Mouse (Mus musculus) left cerebral cortex, postnatal 25 days (tissue): ENCODE data around the gene Rps11. TPM values are rescaled to one million over a fixed set of nuclear protein-coding genes. Genes with fewer than 3 reads are reported as not detected.
"Not testable (repeated sequence)": the region's sequence is repeated elsewhere in the genome, so short reads cannot be mapped to it uniquely, and the experiment has no call there.

ENCODE experiments used
- DNase-seq, 2 experiments: peaks; one replicate each; pipeline ENCODE4 v3.0.0; 2022; ENCODE audit warnings: low spot score in 2 of 2, mixed read lengths in 1 of 2
- intact Hi-C: fragments of 180-260 bp; cut with DNase I; formaldehyde crosslinking; loops from one replicate; pipeline ENCODE4 v1.15.1; 2025
- total RNA-seq, 2 experiments: library from RNA; stranded (reverse); gene quantifications; 2 replicates each; pipeline ENCODE4 v1.2.3; 2021

The Rps11 gene
- total RNA-seq, 2 experiments from 2014 or later, result 410 to 413 TPM

DNA sequence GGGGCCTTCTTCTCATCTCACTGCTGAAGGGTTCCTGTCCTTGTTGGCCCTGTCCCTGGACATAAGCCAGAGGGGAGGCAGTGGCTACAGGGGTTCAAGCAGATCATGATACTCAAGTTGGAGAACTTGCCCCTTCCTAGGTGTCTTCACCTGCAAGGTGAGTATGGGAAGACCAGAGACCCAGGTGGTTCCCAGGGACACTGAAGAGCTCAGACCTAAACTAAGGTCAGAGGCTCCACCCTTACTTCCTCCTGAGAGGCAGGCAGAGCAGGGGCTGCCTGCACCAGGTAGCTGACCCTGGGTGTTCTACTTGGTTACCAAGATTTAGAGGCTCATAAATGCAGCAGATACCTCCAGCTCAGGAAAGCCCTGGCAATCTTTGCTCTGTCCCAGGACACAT is 2.3 kb downstream of the Rps11 start:
- intact Hi-C loops, result no loop called here
- DNase-seq, result no peak

- intact Hi-C loops, result no loop called here
- DNase-seq, result no peak
Observed at GRCm38 (mm10) chr7:45121404-45121803, 2.8 kb downstream of the Rps11 start.

- intact Hi-C loops, result no loop called here
- DNase-seq, result no peak
Observed at GRCm38 (mm10) chr7:45119780-45120709, 4.2 kb downstream of the Rps11 start.

DNA sequence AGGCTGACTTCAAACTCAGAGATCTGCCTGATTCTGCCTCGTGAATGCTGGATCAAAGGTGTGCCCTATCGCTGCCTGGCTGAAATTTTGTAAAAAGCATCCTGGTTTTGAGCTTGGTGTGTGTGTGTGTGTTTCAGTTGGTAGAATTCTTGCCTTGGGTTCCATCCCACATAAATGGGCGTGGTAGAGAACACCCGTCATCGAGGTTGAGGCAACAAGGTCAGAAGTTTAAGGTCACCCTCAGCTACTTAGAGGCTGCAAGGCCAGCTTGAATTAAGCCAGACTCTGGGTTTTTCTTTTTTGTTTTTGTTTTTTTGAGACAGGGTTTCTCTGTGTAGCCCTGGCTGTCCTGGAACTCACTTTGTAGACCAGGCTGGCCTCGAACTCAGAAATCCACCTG is 5.9 kb downstream of the Rps11 start:
- intact Hi-C loops, result no loop called here
- DNase-seq, result no peak

- intact Hi-C loops, result no loop called here
Observed at GRCm38 (mm10) chr7:45117566-45117965, 6.7 kb downstream of the Rps11 start.

DNA sequence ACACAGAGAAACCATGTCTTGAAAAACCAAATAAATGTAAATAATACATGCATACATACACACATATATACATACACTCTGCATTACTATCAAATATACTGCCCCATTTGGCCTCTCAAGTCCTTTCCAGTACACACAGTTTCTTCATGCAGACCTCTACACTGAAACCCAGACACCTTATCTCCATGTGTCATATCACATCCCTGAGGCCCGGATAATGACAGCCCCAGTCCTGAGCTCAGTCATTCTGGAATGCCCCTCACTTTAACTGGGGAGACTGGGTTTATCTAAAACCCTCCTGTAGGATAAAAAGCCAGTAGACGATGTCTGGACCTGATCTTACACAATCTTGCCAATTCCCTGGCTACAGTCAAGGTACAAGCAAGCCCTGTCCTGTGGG is 10.8 kb downstream of the Rps11 start:
- DNase-seq, result no peak
- intact Hi-C loops, result no loop called here

More at GRCm38 (mm10) chr7:45117566-45117965, 6.7 kb downstream of the Rps11 start:
- DNase-seq, result no peak

GRCm38 (mm10) chr7:45112529-45112928 is 11.7 kb downstream of the Rps11 start:
- intact Hi-C loops, result no loop called here
- no peak for DNase-seq

GRCm38 (mm10) chr7:45111940-45112339 is 12.3 kb downstream of the Rps11 start:
- intact Hi-C loops, result no loop called here
- no peak for DNase-seq

DNA sequence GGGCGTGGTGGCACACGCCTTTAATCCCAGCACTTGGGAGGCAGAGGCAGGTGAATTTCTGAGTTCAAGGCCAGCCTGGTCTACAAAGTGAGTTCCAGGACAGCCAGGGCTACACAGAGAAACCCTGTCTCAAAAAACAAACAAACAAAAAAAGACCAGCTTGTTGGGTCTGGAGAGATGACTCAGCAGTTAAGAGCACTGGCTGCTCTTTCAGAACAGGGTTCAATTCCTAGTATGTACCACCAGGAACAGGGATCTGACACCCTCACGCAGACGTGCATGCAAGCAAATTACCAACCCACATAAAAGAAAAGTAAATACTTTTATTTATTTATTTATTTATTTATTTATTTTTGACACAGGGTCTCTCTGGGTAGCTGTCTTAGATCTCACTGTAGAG is 14.2 kb downstream of the Rps11 start:
- intact Hi-C loops, DNase-seq: not testable (repeated sequence)

DNA sequence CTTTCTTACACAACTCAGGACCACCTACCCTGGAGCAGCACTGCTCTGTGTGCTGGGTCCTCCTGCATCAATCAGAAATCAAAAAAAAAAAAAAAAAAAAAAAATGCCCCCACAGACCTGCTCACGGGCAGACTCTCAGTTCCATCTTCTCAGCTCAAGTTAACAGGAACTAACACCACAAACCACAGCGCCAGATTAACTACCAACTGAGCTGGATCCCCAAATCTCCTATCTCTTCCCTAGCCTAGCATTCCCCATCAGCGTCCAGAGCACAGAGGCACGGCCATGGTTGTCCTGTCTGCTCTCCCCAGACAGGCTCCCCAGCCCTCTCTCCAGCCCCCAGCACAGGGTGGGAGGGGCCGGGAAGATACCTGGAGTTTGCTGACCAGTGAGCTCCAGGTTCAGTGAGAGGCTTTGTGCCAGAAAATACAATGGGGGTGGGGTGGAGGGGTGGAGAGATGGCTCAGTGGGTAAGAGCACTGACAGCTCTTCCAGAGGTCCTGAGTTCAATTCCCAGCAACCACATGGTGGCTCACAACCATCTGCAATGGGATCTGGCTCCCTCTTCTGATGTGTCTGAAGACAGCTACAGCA is 17.1 kb downstream of the Rps11 start:
- DNase-seq, result no peak
- intact Hi-C loops, result no loop called here

- no peak for DNase-seq
- intact Hi-C loops, result no loop called here
Observed at GRCm38 (mm10) chr7:45106441-45106840, 17.8 kb downstream of the Rps11 start.

- DNase-seq, result no peak
- intact Hi-C loops, result no loop called here
Observed at GRCm38 (mm10) chr7:45105491-45105890, 18.7 kb downstream of the Rps11 start.

- no peak for DNase-seq
- intact Hi-C loops, result no loop called here
Observed at GRCm38 (mm10) chr7:45104941-45105340, 19.3 kb downstream of the Rps11 start.

- DNase-seq, result peak; percentile 41 to 59
- intact Hi-C loops, result no loop called here
Observed at GRCm38 (mm10) chr7:45103652-45104180, 20.5 kb downstream of the Rps11 start, which contains the start of gene Fcgrt. Gene Fcgrt (minus strand): TSS chr7:45103851.

GRCm38 (mm10) chr7:45102940-45103585 is 21.2 kb downstream of the Rps11 start:
- intact Hi-C loops, result no loop called here

DNA sequence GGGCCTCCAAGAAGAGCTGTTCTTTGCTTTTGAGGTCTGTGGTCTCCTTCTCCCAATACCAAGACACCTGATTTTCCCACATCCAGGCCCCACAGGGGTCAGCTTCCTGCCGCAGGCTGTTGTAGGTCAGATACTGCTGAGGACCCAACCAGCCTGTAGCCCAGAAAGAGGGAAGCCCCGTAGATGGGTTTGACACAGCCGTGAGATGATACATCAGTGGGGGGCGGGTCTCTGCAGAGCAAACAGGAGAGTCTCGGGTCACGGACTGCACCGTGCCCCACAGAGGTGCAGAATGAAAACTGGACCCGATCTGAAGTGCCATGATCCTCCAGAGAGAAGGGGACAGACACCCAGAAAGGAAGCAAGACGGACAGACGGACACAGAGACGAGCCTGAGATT is 21.8 kb downstream of the Rps11 start:
- no peak for DNase-seq
- intact Hi-C loops, result no loop called here

More at GRCm38 (mm10) chr7:45102940-45103585, 21.2 kb downstream of the Rps11 start:
- no peak for DNase-seq

DNA sequence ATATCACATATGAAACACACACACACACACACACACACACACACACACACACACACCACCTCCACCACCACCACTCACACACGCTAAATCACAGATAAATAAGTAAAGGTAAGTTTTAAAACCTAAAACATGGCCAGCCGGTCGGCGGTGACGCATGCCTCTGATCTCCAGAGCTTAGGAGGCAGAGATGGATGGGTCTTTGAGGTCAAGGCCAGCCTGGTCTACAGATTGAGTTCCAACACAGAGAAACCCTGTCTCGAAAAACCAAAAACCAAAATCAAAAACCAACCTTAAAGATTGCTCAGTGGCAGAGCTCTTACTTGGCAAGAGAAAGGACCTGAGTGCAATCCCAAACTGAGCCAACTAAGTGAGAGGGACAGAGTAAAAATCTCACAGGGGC is 24.2 kb downstream of the Rps11 start:
- DNase-seq, result no peak

DNA sequence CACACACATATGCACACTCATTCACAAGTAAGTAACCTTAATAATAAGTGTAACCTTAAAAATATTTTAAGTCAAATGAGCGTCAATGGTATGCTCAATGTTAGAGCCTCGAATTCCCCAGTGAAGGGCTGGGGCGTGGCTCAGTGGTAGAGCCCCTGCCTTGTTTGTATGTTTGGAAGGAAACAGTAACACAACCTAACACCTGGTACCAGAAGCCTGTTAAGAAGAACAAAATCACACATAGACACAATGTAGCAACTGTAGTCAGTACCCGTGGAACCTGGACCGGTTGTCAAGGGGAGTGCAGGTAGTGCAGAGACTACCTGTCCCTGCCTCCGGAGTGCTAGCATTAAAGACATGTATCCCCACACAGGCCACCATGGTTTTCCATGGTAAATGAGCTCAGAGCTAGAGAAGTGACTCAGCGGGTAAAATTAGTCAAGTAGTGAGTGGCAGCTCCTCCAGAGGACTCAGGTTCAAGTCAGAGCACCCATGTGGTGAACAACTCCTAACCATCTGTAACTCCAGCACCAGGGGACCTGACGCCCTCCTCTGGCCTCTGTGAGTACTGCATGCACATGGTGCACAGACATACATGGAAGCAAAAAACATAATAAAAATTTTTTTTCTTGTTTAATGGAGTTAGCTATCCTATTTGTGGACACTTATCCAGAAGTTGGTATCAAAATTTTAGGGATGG is 25.5 kb downstream of the Rps11 start:
- no peak for DNase-seq
- intact Hi-C loops, result no loop called here

More for the DNA sequence above, 24.2 kb downstream of the Rps11 start:
- intact Hi-C loops, result no loop called here

DNA sequence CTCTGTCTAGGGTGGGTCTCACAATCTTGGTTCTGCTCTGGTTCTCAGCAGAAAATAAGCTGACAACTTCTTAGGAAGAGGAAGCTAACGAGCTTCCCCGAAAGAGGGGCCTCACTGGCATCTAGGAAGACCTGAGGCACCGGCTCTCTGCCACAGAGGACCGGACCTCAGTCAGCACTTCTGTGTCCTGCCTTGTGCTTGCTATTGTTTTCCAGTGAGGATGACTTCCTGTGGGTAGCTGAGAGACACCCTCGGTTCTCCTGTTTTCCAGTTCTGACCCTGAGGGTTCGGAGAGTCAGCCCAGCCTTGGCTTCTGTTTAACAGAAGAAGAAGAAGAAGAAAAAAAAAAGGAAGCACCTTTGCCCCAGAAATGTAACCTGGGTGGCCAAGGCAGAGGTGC is 26.8 kb downstream of the Rps11 start:
- intact Hi-C loops, result no loop called here
- DNase-seq, result no peak

- DNase-seq, intact Hi-C loops: not testable (repeated sequence)
Observed at GRCm38 (mm10) chr7:45095965-45096364, 28.3 kb downstream of the Rps11 start.
